Mouse (Mus musculus) MEL (cell line): ENCODE measurements around the gene Slc7a6.

Experiments used
- CTCF ChIP-seq, 3 experiments: IDR thresholded peaks in 2 of 3; conservative IDR thresholded peaks in 1 of 3; 2 replicates each; pipeline ENCODE4 v1.5.1; 2011 to 2012; ENCODE audit warnings: low read length in 3 of 3, low read depth in 2 of 3, mild to moderate bottlenecking in 2 of 3, improper control_type of control experiment in 1 of 3, inconsistent platforms in 1 of 3, mixed read lengths in 1 of 3, moderate library complexity in 1 of 3; ENCODE audit not compliant: control insufficient read depth in 1 of 3, insufficient read depth in 1 of 3, poor library complexity in 1 of 3, severe bottlenecking in 1 of 3
- E2F4 ChIP-seq: IDR thresholded peaks from 2 replicates; pipeline ENCODE4 v1.6.1; 2011; ENCODE audit warnings: low read depth, low read length, improper control_type of control experiment, borderline replicate concordance
- EP300 ChIP-seq, 2 experiments: IDR thresholded peaks; 2 replicates each; pipeline ENCODE4 v1.6.1; 2011; ENCODE audit warnings: improper control_type of control experiment in 2 of 2, low read length in 2 of 2, low read depth in 1 of 2, mild to moderate bottlenecking in 1 of 2
- ETS1 ChIP-seq: IDR thresholded peaks from 2 replicates; pipeline ENCODE4 v1.6.1; 2012; ENCODE audit warnings: low read depth, mild to moderate bottlenecking, inconsistent platforms, low read length, improper control_type of control experiment, moderate library complexity
- GATA1 ChIP-seq: IDR thresholded peaks from 2 replicates; pipeline ENCODE4 v1.6.1; 2011; ENCODE audit warnings: low read depth, low read length, improper control_type of control experiment
- HCFC1 ChIP-seq: IDR thresholded peaks from 2 replicates; pipeline ENCODE4 v1.6.1; 2012; ENCODE audit warnings: low read depth, mild to moderate bottlenecking, inconsistent platforms, low read length, improper control_type of control experiment, moderate library complexity
- MXI1 ChIP-seq: IDR thresholded peaks from 2 replicates; pipeline ENCODE4 v1.6.1; 2011; ENCODE audit warnings: mild to moderate bottlenecking, low read depth, low read length, improper control_type of control experiment
- POLR2AphosphoS2 ChIP-seq: IDR thresholded peaks from 2 replicates; pipeline ENCODE4 v1.6.1; 2011; ENCODE audit warnings: low read length, improper control_type of control experiment
- POLR2AphosphoS5 ChIP-seq: IDR thresholded peaks from 2 replicates; pipeline ENCODE4 v1.6.1; 2012; ENCODE audit warnings: low read depth, borderline replicate concordance, mild to moderate bottlenecking, inconsistent platforms, low read length, moderate library complexity, mixed read lengths
- SMC3 ChIP-seq: IDR thresholded peaks from 2 replicates; pipeline ENCODE4 v1.6.1; 2011; ENCODE audit warnings: low read depth, low read length, improper control_type of control experiment

DNA sequence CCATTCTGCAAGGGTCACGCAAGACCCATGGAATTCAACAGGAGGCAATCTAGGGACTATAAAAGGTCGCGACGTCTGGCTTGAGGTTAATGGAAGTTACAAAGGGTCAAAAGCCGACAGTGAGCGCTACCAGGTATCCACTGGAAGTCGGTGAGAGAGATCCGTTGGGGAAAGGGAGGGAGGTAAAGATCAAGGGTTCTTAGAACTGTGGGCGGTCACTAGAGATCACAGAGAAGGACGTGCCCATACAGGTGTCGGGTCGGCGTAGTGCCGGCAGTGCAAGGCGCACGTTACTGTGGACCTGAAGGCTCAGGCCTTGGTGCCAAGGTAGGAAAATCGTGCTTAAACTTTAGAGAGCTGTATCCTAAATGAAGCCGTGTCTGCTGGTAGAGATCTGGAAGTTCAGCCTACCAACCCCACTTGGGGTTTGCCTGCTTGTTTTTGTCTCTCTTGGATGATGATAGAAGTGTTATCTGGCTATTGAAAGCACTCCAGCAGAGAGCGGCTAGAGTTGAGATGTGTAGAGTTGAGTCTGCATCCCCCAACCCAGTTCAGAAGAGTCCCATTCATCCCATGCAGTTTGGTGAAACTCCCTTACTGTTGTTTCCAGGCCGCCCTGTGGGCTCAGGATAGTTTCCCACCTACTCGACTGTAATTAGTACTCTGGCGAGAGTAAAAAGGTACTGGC, 31.3 kb upstream of the Slc7a6 start:
- TF ChIP-seq MXI1 (no peak), CTCF (IDR thresholded peaks at IDR 0.05 in 2 of 3, conservative IDR thresholded peaks at IDR 0.05 in 1 of 3; ENCODE audit: control insufficient read depth in 1 of 3, insufficient read depth in 1 of 3, low read depth in 2 of 3, low read length in 3 of 3, poor library complexity in 1 of 3, severe bottlenecking in 1 of 3) (no peak), GATA1 (no peak), E2F4 (no peak), SMC3 (no peak), POLR2AphosphoS2 (no peak), ETS1 (no peak), POLR2AphosphoS5 (no peak), HCFC1 (no peak), EP300 (IDR thresholded peaks at IDR 0.05; ENCODE audit: low read depth in 1 of 2, low read length in 2 of 2) (no peak)
